Mouse (Mus musculus) small intestine, adult 2 months (tissue): ENCODE data around the gene Mtor.

Source experiments
- CTCF ChIP-seq: fragments of 200-500 bp; IDR thresholded peaks from 2 replicates; pipeline ENCODE4 v1.5.1; 2012; ENCODE audit warnings: low read depth, mild to moderate bottlenecking, control low read depth, inconsistent platforms, low read length, moderate library complexity, mixed read lengths; ENCODE audit not compliant: insufficient replicate concordance, insufficient read length; ENCODE audit errors: extremely low read depth
- POLR2A ChIP-seq: fragments of 200-500 bp; IDR thresholded peaks from 2 replicates; pipeline ENCODE4 v1.6.1; 2012; ENCODE audit warnings: low read depth, mild to moderate bottlenecking, control low read depth, inconsistent platforms, low read length, moderate library complexity

DNA sequence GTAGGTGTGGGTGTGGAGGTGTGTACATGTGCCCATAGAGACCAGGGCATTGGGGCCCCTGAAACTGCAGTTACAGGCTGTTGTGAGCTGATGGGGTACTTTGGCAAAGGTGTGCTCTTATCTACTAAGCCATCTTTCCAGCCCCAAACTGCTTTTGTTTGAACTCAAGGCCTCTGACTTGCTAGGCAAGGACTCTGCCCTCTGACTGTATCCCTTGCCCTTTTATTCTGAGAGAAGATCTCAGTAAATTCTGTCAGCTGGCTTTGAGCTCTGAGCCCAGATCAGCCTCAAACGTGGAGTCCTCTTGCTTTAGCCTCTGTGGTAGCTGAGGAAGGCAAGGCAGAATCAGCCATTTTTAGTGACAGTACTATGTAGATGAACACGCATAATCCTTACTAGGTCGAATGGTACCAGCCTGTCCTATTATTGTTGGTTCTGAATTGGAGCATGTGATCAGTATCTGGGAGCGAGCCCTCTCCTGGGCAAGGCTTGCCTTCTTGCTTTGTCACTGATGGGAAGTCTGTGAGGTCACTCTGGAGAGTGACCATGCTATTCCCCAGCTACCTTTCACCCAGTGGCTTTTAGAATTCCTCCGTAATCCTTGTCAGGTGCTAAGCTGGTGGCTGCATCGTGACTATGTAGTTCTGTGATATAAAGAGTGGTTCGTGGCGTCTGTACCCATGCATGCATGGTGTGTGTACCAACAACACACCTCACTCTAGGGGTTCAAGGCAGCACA is 24.2 kb downstream of the Mtor start:
- TF ChIP-seq CTCF = no peak
- TF ChIP-seq POLR2A = no peak
